9 mouse cellular contexts compared by ENCODE assay signal in genomic region chr10:80560621-80561020, GRCm38 (mm10). TPM values are rescaled to one million over a fixed set of nuclear protein-coding genes. Genes with fewer than 3 reads are reported as not detected.
A peak's percentile ranks its signal among the peaks of the same experiment; 100 is the strongest.
DNase-seq lines count a peak whose midpoint lies in the region; ATAC-seq and TF ChIP-seq lines count a peak whose summit lies in the region.
"Had no signal": no experiment of that assay in that cellular context is flagged by ENCODE, and none has a peak within 500 bp of the region (broad histone marks: within the 10 kb centered on the region; RNA-seq: fewer than 3 reads in every experiment).

No protein-coding gene starts in this region.

- H3K9me3 ChIP-seq in forebrain, embryonic 13.5 days (replicated peaks): no peaks in the 10 kb centered on the region
- no peaks in the 10 kb centered on the region for H3K9me3 ChIP-seq in limb, embryonic 13.5 days
- H3K9me3 ChIP-seq in stomach, embryonic 16.5 days (replicated peaks; ENCODE audit: control insufficient read depth, low read length): no peaks in the 10 kb centered on the region

- peak overlapping the region; percentile 93 for H3K4me2 ChIP-seq in forebrain, embryonic 13.5 days
- peak overlapping the region; percentile 93 for H3K4me2 ChIP-seq in limb, embryonic 13.5 days (replicated peaks)
- H3K4me2 ChIP-seq in stomach, embryonic 16.5 days (ENCODE audit: low read depth, low read length): peak overlapping the region; percentile 85

- TF ChIP-seq CTCF in spleen, adult 2 months (IDR thresholded peaks at IDR 0.05; ENCODE audit: extremely low read depth, insufficient read depth, insufficient read length, insufficient replicate concordance): no peak

- no peak for ATAC-seq in forebrain, embryonic 13.5 days
- ATAC-seq in limb, embryonic 13.5 days (ENCODE audit: low FRiP score, low read depth): no peak
- no peak for ATAC-seq in stomach, embryonic 16.5 days (ENCODE audit: insufficient read depth, low FRiP score)

- H3K9ac ChIP-seq in forebrain, embryonic 13.5 days: peak overlapping the region; percentile 95
- peak overlapping the region; percentile 95 for H3K9ac ChIP-seq in limb, embryonic 13.5 days
- peak overlapping the region; percentile 93 for H3K9ac ChIP-seq in stomach, embryonic 16.5 days (ENCODE audit: low read length)

- no peaks in the 10 kb centered on the region for H3K27me3 ChIP-seq in spleen, adult 2 months (ENCODE audit: control insufficient read depth, insufficient read depth, low read length)
- H3K27me3 ChIP-seq in forebrain, embryonic 13.5 days: no peaks in the 10 kb centered on the region
- H3K27me3 ChIP-seq in limb, embryonic 13.5 days: no peaks in the 10 kb centered on the region
- H3K27me3 ChIP-seq in stomach, embryonic 16.5 days (ENCODE audit: control insufficient read depth, insufficient read depth, low read length): no peaks in the 10 kb centered on the region

- H3K27ac ChIP-seq in spleen, adult 2 months (ENCODE audit: insufficient read depth, low read length): no peak overlapping the region
- no peak overlapping the region for H3K27ac ChIP-seq in forebrain, embryonic 13.5 days
- H3K27ac ChIP-seq in limb, embryonic 13.5 days: no peak overlapping the region; the same call in 1 of the 2 replicates
- H3K27ac ChIP-seq in stomach, embryonic 16.5 days (ENCODE audit: low read length): peak overlapping the region; percentile 85; the same call in 1 of the 2 replicates

- no peaks in the 10 kb centered on the region; the same call in 1 of the 2 replicates for H3K36me3 ChIP-seq in spleen, adult 2 months (ENCODE audit: control insufficient read depth, insufficient read depth, low read length)
- 0 out of 2 replicates have a peak, but pooled peaks cover 1% of the 10 kb centered on the region for H3K36me3 ChIP-seq in forebrain, embryonic 13.5 days (ENCODE audit: poor library complexity, severe bottlenecking)
- peaks cover 6% of the 10 kb centered on the region; the same call in 1 of the 2 replicates for H3K36me3 ChIP-seq in limb, embryonic 13.5 days
- H3K36me3 ChIP-seq in stomach, embryonic 16.5 days (ENCODE audit: control insufficient read depth, insufficient read depth, low read length): no peaks in the 10 kb centered on the region

- TF ChIP-seq POLR2A in spleen, adult 2 months (IDR thresholded peaks at IDR 0.05; ENCODE audit: low read depth, low read length): no peak

- H3K4me3 ChIP-seq in spleen, adult 2 months (ENCODE audit: extremely low read depth, insufficient read depth, insufficient read length): peak overlapping the region; percentile 96
- H3K4me3 ChIP-seq in forebrain, embryonic 13.5 days: peak overlapping the region; percentile 99
- peak overlapping the region; percentile 93 for H3K4me3 ChIP-seq in limb, embryonic 13.5 days
- peak overlapping the region; percentile 75 for H3K4me3 ChIP-seq in stomach, embryonic 16.5 days (replicated peaks; ENCODE audit: low read length)

- no peak for DNase-seq in spleen, adult 2 months (ENCODE audit: low read depth in 1 of 2, low spot score in 2 of 2)
- no peak for DNase-seq in spleen, adult 18-20 months
- DNase-seq in gastrocnemius, postnatal 10 days: no peak
- DNase-seq in cerebellum, postnatal 4 days (ENCODE audit: low spot score in 2 of 2): no peak
- DNase-seq in left cerebral cortex, adult 9 months (ENCODE audit: low spot score in 2 of 2): no peak
- DNase-seq: cerebellum, adult 9-10 months had no signal

- WGBS in spleen, adult 2 months: 0% methylated on average over 13 of the region's 13 CpGs
- under 1% methylated on average over 13 of the region's 13 CpGs for WGBS in forebrain, embryonic 13.5 days
- WGBS in limb, embryonic 13.5 days: 2% methylated on average over 13 of the region's 13 CpGs
- under 1% methylated on average over 13 of the region's 13 CpGs for WGBS in stomach, embryonic 16.5 days

- H3K4me1 ChIP-seq in spleen, adult 2 months (ENCODE audit: control insufficient read depth, insufficient read depth, insufficient read length): peaks cover 9% of the 10 kb centered on the region; the same call in 1 of the 2 replicates
- H3K4me1 ChIP-seq in forebrain, embryonic 13.5 days: peaks cover 37% of the 10 kb centered on the region
- peaks cover 35% of the 10 kb centered on the region for H3K4me1 ChIP-seq in limb, embryonic 13.5 days
- peaks cover 27% of the 10 kb centered on the region for H3K4me1 ChIP-seq in stomach, embryonic 16.5 days (ENCODE audit: control insufficient read depth, insufficient read depth, low read length)

RNA-seq across cellular contexts. Expression of gene Rexo1, which starts 0.7 kb away (rescaled TPM):
- 78.0 and 95.1 TPM in 2 replicates for polyA plus RNA-seq in spleen, adult 2 months (2012; rRNA removed)
- 27.5 and 30.8 TPM in 2 replicates for polyA plus RNA-seq in forebrain, embryonic 13.5 days (2015; fragmentation: Nextera tagmentation; extraction: Ambion mirVana)
- polyA plus RNA-seq in limb, embryonic 13.5 days (2015; fragmentation: Nextera tagmentation; extraction: Ambion mirVana): 28.3 and 28.7 TPM in 2 replicates
- 16.7 TPM in 2 replicates for polyA plus RNA-seq in stomach, embryonic 16.5 days (2015; fragmentation: Nextera tagmentation; extraction: Ambion mirVana)
- 10 to 100 TPM; 13.1 to 16.7 TPM for total RNA-seq in gastrocnemius, postnatal 10 days (2021)

RNA-seq across cellular contexts. Expression of gene Klf16, which starts 16.5 kb away (rescaled TPM):
- polyA plus RNA-seq in spleen, adult 2 months (2012; rRNA removed): 27.9 and 41.8 TPM in 2 replicates
- 6.6 and 7.5 TPM in 2 replicates for polyA plus RNA-seq in forebrain, embryonic 13.5 days (2015; fragmentation: Nextera tagmentation; extraction: Ambion mirVana)
- polyA plus RNA-seq in limb, embryonic 13.5 days (2015; fragmentation: Nextera tagmentation; extraction: Ambion mirVana): 9.3 and 10.0 TPM in 2 replicates
- 8.4 and 8.7 TPM in 2 replicates for polyA plus RNA-seq in stomach, embryonic 16.5 days (2015; fragmentation: Nextera tagmentation; extraction: Ambion mirVana)
- 1 to 10 TPM; 3.5 to 5.8 TPM for total RNA-seq in gastrocnemius, postnatal 10 days (2021)

RNA-seq across cellular contexts. Expression of gene Atp8b3, which starts 21.7 kb away (rescaled TPM):
- 0.01 and 0.04 TPM in 2 replicates for polyA plus RNA-seq in spleen, adult 2 months (2012; rRNA removed)
- 0.33 and 0.36 TPM in 2 replicates for polyA plus RNA-seq in forebrain, embryonic 13.5 days (2015; fragmentation: Nextera tagmentation; extraction: Ambion mirVana)
- 0.29 and 0.33 TPM in 2 replicates for polyA plus RNA-seq in limb, embryonic 13.5 days (2015; fragmentation: Nextera tagmentation; extraction: Ambion mirVana)
- polyA plus RNA-seq in stomach, embryonic 16.5 days (2015; fragmentation: Nextera tagmentation; extraction: Ambion mirVana): 0.12 and 0.21 TPM in 2 replicates
- not detected for total RNA-seq in gastrocnemius, postnatal 10 days (2021)

RNA-seq across cellular contexts. Expression of gene Abhd17a, which starts 29.5 kb away (rescaled TPM):
- polyA plus RNA-seq in spleen, adult 2 months (2012; rRNA removed): 220 and 302 TPM in 2 replicates
- polyA plus RNA-seq in forebrain, embryonic 13.5 days (2015; fragmentation: Nextera tagmentation; extraction: Ambion mirVana): 72.3 and 74.9 TPM in 2 replicates
- 80.9 and 83.0 TPM in 2 replicates for polyA plus RNA-seq in limb, embryonic 13.5 days (2015; fragmentation: Nextera tagmentation; extraction: Ambion mirVana)
- 42.9 and 44.3 TPM in 2 replicates for polyA plus RNA-seq in stomach, embryonic 16.5 days (2015; fragmentation: Nextera tagmentation; extraction: Ambion mirVana)
- total RNA-seq in gastrocnemius, postnatal 10 days (2021): 10 to 100 TPM; 69.6 to 73.3 TPM

RNA-seq across cellular contexts. Expression of gene Scamp4, which starts 42.1 kb away (rescaled TPM):
- 94.8 and 110 TPM in 2 replicates for polyA plus RNA-seq in spleen, adult 2 months (2012; rRNA removed)
- polyA plus RNA-seq in forebrain, embryonic 13.5 days (2015; fragmentation: Nextera tagmentation; extraction: Ambion mirVana): 56.7 and 69.6 TPM in 2 replicates
- 83.9 and 92.0 TPM in 2 replicates for polyA plus RNA-seq in limb, embryonic 13.5 days (2015; fragmentation: Nextera tagmentation; extraction: Ambion mirVana)
- 92.1 and 99.9 TPM in 2 replicates for polyA plus RNA-seq in stomach, embryonic 16.5 days (2015; fragmentation: Nextera tagmentation; extraction: Ambion mirVana)
- total RNA-seq in gastrocnemius, postnatal 10 days (2021): 10 to 100 TPM; 18.4 to 23.9 TPM
